Mouse (Mus musculus) erythroblast, embryonic 14.5 days (primary cell): ENCODE data around the gene Brca1.

Experiments used
- GATA1 ChIP-seq: IDR thresholded peaks from 2 replicates; pipeline ENCODE4 v1.6.1; 2012; ENCODE audit warnings: low read length, inconsistent platforms, mixed read lengths
- TAL1 ChIP-seq: IDR thresholded peaks from 3 replicates; pipeline ENCODE4 v1.6.1; 2012; ENCODE audit warnings: low read length, inconsistent platforms, mixed read lengths

DNA sequence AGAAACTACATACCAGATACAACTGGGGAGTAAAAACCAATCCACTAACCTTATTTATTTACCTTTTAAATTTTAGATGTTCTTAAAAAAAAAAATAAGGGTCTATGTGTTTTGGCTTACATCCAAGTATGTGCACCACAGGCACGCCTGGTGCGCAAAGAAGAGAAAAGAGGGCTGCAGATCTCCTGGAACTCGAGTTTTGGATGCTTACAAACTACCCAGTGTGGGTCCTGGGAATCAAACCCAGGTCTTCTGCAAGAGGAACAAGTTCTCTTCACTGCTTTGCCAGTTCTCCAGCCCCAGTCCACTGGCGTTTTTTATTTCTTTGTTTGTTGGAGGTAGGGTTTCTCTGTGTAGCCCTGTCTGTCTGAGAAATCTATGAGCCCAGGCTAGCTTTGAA lies 25.1 kb downstream of the Brca1 start:
- TF ChIP-seq GATA1, result no peak
- no peak for TF ChIP-seq TAL1
